Mouse (Mus musculus) cerebellum, postnatal 25 days (tissue): Measurements from ENCODE around the gene Tmem262.

Experiments
- DNase-seq, 2 experiments: peaks; one replicate each; pipeline ENCODE4 v3.0.0; 2021; ENCODE audit warnings: mixed read lengths in 2 of 2

The Tmem262 gene

DNA sequence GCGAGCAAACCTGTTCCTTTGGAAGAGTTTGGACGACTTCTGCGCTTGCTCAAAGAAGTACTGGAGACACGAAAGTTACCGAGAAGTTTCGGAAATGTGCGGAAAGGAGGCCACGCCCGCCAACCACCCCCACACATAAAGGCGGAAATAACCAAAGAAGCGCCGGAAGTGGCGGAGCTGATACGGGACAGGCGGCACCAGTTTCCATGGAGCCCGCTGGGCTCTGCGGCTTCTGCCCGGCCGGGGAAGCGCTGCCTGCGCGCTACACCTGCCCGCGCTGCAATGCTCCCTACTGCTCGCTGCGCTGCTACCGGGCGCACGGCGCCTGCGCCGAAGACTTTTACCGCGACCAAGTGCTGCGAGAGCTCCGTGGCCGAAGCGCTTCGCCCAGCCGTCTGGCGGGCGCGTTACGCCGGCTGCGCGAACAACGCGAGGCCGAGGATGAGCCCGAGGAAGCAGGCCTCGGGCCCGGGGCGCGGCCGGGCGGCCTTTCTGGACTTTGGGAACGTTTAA, 18.8 kb upstream of the Tmem262 start, which contains the start of gene Znhit2:
TSS of gene Znhit2 (plus strand) at position 172 of the 513 bp plus-strand sequence.
- peak; percentile 91 to 93 for DNase-seq

DNA sequence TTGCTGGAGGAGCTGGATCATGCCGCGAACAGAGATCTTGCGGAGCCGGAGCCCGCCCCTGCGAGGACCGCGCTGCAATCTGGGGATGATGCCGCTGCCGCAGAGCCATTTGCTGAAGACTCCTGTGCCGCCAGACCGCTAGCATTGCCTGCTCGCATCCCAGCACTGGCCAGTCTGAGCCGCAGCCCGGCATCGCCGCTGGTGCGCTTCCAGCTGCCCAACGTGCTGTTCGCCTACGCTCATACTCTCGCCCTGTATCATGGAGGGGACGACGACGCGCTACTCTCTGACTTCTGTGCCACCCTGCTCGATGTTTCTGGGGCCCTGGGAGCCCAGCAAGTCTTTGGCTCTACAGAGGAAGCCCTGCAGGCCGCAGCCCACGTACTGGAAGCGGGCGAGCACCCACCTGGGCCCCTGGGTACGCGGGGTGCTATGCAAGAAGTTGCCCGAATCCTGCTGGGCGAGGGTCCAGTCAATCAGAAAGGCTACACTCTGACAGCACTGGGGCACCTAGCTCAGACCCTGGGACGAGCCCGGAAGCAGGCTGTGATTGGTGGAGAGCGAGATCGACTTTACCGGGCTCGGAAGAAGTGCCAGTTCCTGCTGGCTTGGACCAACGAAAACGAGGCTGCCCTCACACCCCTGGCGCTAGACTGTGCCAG, 18.1 kb upstream of the Tmem262 start:
- DNase-seq, result peak; percentile 42 to 61

DNA sequence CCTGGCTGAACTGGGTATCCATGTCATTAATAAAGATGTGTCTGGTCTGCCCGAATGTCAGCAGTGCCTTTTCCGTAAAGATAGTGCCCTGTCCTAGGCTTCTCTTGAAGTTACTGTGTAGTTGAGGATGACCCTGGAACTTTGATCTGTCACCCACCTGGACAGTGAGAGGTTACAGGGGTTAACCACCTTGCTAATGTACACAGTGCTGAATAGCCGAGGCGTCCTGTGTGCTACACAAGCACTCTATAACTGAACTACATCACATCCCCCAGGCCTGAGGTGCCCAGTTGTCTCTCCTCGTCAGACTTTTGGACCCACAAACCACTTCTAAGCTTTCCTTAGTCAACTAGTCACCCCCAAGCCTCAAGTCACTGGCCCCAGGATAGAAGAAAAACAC, 17.4 kb upstream of the Tmem262 start:
- DNase-seq, result no peak

DNA sequence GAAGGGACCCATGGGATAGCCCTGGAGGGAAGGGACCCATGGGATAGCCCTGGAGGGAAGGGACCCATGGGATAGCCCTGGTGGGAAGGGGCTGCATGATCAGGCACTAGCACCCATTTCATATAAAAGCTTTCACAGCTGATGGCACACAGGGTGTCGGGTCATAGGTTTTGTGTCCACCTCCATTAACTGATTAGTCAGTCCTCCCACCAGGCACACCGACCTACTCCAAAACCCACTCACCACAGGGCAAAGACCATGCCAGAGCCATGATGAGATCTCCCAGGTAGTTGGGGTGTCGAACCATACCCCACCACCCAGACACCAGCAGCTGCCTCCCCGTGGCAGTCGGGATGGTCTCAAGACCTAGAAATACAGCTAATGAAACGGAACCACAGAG, 16.8 kb upstream of the Tmem262 start:
- no peak for DNase-seq

DNA sequence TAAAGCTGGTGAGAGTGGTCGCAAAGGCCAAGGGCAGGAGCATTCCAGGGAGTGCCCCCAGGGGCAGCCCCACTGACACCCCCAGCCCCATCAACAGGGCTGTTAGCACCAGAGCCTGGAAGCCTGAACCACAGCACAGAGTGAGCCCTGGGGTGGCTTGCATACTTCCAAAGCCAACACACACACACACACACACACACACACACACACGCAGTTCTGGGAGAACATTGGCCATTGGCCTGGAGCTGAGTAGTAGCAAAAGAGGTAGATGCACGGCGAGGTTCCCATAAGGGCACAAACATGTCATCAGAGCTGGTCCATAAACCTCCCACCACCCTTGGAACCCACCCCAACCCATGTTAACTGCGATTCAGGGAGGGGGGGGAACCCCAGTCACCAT, 13.3 kb upstream of the Tmem262 start:
- no peak for DNase-seq

DNA sequence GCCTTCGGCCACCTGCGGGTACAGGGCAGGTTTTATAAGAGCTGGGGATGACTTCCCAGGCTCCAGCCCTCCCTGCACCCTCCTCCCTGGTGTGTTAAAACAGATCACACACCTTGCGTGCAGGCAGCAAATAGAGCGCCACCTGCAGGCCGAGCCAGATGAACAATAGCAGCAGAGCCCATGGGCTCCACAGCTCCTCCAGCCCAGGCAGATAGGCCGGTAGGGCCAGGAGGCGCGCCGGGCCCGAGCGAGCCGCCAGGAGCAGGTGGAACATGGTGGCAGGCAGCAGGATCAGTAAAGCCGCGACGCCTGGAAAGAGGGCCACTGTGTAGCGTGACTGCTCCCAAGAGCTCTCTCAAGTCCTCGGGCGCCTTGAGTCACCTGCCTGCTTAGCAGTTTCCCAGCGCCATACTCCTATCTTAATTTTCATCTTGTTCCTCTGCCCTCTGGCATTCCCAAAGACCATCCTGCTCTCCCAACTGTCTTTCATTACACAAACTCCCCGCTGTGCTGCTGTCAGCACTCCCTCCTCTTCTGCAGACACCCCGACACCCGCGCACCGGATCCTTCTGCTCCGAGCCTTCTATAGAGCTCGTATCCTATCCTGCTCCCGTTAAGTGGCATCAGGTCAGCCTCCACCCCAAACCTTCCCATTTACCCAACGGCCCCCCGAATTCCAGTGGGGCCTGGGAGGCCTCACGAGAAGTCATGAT, 12.7 kb upstream of the Tmem262 start:
- DNase-seq, result peak; percentile 91 to 96

DNA sequence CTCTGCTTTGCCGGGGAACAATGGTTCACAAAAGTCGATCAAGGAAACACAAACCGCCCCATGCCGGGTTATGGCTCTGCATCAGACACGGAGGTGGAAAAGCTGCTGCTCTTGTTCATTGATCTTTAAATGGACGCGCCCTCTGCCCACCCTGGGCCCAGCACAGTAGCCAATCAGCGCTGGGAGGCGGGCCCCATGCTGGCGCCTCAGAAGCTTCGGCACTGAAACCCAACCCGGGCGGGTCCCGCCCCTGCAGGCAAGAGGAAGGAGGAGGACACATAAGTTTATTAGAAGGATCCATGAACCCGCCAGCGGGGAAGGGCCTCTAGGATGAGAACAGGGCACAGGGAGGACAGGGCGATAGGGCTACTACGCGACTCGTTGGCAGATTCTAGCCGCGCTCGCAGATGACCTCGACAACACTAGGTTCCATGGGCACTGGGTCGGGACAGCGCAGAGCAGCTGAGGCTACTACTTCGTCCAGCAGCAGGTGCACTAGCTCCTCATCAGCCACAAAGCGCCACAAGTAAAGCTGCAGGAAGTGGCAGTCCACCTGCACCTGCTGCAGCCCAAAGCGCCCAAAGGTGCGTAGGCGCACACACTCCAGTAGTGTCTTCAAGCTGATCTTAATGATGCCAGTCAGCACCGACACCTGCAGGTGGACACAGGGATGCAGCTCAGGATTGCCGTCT, 12.0 kb upstream of the Tmem262 start, which contains the start of gene Tm7sf2:
TSS of gene Tm7sf2 (minus strand) at position 650 of the 692 bp plus-strand sequence.
- DNase-seq, result peak; percentile 87 to 91

DNA sequence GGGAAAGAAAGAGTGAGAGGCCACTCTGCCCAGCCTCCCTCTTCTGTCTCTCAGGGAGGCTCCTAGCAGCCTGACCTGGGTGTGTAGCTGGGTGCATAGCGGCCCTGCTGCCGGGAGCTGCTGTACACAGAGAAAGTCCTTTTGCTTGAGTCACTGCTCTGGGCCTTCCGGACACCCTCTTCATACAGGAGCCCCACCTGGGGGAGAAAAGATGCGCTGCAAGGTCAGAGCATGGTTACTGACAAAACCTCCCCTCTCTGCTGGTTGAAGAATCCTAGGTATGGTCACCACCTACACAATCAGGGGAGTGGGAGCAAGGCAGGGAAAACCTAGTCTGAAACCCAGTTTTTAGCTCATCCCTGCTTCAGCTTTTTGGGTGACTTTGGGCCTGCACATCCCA, 10.9 kb upstream of the Tmem262 start:
- DNase-seq, result no peak

DNA sequence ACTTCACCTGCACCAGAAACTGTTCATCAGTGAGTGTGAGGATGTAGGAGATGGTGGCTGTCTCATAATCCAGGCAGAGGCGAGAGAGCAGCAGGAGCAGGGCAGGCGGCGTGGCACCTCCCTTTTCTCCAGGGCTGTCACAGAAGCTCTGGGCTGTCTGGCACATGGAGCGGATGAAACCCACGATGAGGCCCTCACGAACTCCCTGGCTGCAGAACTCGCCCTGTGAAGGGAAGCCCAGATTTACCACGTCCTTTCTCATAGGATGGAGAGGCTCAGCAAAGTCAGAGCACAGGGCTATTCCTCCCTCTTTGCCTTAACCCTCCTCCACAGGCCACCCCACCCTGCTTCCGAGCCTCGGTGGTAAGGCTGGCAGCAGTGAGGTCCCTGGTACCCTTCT, 10.0 kb upstream of the Tmem262 start:
- DNase-seq, result no peak

DNA sequence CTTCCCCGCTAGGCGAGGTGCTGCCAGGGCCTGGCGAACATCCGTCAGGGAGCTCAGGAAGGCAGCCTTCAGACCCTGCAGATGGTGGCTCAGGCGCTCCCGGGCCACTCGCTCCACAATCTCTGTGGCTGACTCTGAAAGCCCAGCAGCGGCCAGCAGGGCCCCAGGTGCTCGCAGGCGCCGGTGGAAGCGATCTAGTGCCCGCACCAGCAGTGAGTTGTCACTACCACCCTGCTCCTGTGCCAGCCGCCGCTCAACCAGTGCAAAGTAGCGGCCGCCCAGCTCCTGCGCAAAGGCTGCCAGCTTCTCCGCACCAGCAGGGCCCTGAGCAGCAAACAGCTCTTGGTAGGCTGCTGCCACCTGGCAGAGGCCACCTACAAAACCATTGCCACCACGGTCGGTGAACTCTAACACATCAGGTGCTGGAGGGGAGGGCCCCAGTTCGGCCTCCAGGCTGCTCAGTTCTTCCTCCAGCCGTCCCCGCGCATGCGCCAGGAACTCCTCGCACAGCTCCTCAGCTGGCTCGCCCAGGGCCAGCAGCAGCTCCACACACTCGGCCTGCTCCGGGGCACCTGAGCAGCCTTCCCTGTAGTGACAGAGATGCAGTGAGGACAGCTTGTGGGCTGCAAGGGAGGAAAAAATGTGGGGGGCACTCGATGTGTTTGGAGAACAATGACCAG, 9.1 kb upstream of the Tmem262 start:
- no peak for DNase-seq

DNA sequence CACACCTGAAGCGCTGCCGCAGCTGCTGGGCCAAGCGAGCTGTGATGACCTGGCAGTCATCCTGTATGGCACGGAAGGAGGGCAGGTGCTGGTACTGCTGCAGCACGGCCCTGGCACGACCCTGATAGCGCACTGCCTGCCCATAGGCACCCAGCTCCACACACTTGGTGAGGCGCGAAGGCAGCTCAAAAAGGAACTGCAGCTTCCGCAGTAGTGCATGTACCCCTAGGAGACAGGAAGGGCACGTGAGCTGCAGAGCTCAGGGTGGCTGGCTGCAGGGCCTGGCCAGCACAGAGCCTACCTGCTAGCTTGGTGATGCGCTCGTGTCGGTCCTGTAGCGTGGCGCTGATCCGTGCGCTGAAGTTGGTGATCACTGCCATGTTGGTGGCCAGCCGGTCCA, 8.6 kb upstream of the Tmem262 start:
- DNase-seq, result no peak

DNA sequence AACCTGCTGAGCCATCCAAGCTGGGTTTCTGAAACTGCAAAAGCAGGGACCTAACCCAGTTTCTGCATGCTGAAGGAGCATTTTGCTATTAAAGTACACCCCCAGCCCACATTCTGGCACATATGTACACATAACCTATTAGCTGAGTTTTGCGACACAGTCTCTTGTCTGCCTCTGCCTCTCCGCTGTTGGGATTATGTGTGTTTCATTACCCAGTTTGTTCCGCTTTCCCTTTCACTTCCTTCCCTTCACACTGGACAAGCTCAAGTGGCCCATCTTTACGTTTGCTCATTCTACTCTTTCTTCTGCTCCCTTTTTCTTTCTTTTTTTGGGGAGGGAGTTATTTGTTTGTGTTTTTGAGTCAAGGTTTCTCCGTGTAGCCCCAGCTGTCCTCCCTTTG, 5.9 kb upstream of the Tmem262 start:
- DNase-seq, result no peak

DNA sequence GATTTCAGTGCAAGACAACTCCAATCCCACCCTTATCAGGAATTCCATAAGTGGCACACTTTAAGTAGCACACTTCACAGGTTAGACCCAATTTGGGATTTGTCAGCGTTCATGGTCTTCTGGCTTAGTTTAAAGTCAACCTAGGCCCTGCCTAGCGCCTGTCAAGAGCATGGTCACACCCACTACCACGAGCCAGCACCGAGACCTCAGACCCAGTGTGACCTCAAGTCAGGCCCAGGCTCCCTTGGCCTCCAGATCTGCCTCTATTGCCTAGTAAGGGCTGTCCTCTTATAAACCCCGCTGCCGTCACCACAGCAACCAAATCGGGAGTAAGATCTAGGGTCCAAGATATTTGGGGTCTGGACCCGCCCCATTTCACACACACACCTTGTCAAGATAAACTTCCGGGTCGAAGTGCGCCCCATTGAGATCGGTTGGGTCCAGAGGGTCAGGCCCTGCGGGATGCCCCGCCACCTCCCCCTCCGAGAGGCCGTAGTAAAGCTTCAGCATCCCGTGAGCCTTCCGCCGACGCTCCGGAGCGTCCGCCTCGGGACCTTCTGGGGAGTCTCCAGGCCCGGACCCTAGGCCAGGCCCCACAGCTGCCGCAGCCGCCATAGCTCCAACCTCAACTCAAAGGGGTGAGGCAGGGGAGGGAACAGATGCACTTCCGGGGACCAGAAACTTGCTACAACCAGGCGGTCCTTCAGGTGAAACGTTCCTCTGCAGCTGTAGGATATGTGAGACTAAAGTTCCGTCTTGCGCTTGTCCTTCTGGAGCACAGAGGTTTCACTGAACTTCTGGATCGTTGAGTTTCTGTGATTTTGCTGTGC, 3.1 kb upstream of the Tmem262 start, which contains the start of gene Vps51:
TSS of gene Vps51 (minus strand) at position 668 of the 830 bp plus-strand sequence.
- peak; percentile 87 to 90 for DNase-seq

DNA sequence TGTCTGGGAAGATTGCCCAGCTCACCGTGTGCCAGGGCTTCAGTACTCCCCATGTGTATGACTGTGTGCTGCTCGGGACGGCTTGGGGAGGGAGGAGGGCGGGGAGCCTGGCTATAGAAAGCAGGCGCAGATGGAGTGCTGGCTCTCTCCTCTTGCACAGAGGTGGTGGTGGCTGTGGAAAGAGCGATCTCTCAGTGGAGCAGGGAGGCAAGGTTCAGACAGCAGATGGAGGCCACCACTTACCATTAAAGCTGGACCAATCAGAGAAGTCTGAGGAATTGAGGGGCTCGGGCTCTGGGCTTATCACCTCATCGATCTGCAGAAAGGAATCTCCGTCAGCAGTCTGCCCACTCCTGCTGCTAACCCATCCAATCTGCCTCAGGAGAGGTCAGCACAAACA, 2.3 kb downstream of the Tmem262 start, which contains the start of gene Gm28374:
TSS of gene Gm28374 (minus strand) at position 101 of the 400 bp plus-strand sequence.
- no peak for DNase-seq

DNA sequence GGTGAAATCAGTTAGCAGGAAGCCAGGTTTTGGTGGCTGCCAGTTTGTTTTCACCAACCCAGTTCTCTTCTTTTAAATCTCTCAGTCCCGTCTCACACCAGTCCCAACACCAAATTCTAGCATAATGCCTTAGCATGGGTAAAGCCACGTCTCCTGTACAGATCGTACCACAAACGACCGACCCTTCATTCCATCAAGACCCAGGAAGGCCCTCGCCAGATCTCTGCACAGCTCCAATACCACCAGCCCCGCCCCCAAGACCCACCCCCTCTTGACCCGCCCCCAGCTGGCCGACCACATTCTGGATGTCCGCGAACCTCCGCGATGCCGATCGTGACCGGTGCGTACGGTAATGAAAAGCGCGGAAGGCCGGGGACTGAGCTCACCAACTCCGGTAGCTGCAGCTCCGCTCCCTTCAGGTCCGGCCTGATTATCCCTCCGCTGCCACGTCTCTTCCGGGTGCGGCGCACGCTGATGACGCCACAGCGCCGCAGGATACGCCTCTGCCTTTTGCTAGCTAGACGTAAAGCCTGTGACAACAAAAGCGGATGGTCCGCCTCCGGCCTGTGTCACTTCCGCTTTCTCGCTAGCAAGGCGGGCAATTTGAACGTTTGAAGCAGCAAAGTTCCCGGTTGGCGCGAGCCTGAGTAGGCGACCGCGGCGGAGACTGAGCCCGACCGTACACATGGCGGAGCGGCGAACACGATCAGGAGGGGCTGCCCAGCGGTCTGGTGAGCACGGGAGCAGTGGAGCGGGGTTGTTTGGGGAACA, 4.8 kb downstream of the Tmem262 start, which contains the start of the genes Zfpl1 and Cdca5:
TSS of gene Zfpl1 (minus strand) at position 479 of the 771 bp plus-strand sequence.
TSS of gene Cdca5 (plus strand) at position 506 of the 771 bp plus-strand sequence.
- DNase-seq, result peak; percentile 98 to 99

DNA sequence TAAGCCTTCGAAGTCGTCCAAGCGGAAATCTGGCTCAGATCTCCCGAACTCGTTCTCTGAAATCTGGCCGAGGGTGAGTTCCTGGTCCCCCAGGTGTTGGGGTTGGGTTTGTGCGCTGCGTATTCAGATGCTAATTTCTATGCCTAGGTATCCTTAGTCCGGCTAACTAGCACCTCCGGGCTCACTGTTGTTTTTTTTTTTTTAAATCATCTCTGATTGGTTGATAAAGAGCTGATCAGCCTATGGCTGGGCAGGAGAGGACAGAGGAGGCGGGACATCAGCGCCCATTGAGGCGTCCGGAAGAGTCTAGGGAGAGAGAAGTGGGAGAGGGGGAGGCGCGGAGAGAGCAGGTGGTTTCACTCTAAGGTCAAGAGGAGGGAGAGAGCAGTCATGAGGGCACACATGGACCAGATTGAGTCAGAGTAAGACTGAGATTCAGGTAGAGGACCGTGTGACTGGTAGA, 5.6 kb downstream of the Tmem262 start:
- peak in 1 of 2 experiments; percentile 41 for DNase-seq

DNA sequence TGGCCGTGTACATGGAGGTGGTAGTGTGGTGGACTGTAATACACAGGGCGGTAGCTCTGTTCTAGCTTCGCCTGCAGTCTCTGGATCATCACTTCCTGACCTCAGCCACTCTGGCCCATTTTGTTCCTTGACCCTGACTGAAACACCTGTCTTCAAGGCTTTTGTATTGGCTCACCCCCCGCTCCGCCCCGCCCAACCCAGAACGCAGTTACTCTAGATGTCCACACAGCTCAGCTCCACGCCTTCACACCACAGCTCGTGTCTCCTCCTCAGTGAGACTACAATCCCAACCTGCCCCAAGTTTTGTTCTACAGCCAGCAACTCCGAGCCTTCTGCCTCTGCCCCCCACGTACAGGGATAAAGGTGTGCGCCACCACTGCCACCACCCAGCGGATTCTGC, 9.0 kb downstream of the Tmem262 start:
- no peak for DNase-seq

DNA sequence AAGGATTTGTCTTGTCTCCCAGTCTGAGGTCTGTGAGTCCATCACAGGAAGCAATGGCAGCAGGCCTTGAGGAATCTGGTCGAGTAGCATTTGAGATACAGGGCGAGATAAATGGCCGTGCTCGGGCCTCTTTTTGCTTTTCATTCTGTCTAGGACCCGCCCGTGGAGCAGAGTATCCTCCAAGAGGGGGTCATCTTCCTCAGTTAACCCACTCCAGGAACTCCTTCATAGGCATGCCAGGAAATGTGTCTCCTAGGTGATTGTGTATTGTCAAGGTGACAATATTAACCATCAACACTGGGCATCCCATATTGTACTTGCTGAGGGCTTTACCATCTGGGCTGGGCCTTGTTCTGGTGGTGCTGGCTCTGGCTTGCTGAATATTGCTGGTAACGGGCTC, 14.3 kb downstream of the Tmem262 start, which contains the start of gene AC131692.1:
TSS of gene AC131692.1 (plus strand) at position 301 of the 400 bp plus-strand sequence.
- DNase-seq, result no peak

DNA sequence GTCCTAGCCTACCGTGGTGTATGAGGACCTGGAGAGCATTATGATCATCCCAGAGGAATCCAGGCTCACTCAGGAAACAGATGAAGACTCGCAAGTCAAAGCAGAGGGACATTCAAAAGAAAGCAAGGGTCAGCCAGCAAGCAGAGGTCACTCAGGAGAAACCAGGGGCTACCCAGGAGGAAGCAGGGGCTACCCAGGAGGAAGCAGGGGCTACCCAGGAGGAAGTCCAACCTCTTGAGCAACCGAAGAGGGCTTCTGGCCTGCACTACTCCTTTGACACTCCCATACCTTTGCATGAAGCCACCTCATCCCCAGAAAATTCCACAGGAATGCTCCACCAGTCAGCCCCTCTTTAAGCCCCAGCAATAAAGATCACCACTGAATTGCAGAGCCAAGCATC, 18.0 kb downstream of the Tmem262 start:
- DNase-seq, result no peak

DNA sequence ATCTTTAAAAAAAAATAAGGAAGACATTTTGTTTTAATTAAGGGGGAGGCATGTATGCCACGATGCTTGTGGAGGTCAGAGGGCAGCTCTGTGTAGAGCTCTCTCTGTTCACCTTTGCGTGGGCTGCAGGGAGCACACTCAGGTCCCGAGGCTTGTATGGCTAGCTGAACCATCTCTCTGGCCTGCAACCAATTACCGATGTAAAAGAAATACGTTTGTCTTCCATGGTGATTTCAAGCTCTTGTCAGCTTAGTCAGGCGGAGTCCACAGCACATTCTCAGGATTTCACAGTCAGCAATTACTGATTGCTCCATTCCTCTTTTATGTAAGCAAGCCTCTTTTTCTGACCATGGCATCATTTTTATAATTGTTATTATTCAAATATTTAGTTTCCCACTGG, 21.4 kb downstream of the Tmem262 start:
- no peak for DNase-seq
